Mouse (Mus musculus): ENCODE data around the gene Pcdh15.

DNA sequence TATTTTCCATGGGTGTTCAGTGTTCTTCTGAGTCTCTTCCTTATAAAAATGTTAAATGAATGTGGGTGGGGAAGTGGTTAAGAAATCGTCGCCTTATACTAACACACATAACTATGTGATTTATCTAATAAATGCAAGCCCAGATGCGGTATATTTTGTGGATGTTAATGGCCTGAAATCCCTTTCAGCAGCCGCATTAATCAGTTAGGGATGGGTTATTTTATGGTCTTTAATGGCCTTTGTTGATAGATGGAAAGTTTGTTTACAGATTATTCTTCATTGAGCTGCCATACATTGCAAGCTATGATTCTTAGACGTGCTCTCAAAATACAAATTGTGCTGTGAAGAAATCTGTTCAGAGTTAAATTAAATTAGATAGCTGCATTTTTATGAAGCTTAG is 884.9 kb downstream of the Pcdh15 start:
- TF ChIP-seq CTCF (IDR thresholded peaks at IDR 0.05; ENCODE audit: borderline replicate concordance, insufficient read depth, low read length) (no peak), POLR2A (IDR thresholded peaks at IDR 0.05; ENCODE audit: low read depth, low read length) (no peak)
